Mouse (Mus musculus): ENCODE measurements around the gene Mnt. TPM values are rescaled to one million over a fixed set of nuclear protein-coding genes. Genes with fewer than 3 reads are reported as not detected.

Gene Mnt
- polyA plus RNA-seq, 1 experiment, result 59.1 TPM

DNA sequence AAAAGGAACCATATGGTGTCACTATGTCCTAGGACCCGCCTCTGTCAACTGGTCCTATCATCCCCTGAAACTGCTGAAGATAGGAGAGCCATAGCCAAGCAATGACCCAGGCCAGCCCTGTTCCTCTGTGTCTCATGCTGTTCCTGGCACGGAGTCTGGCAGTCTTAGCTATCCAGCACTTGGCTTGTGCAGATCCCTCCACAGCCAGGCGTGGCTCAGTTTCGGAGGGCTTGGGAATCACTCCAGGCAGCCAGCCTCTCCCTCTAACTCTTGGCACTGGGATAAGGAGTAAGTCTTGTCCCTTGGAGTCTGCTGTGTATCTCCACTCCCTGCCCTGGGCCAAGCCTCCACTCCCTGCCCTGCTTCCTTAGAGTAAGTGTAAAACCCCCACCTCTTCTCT is 35.9 kb downstream of the Mnt start:
- Histone ChIP-seq H3K9me3 (no peaks in the 10 kb centered on the region), H3K4me3 (replicated peaks) (no peak overlapping the region), H3K4me1 (peaks cover 26% of the 10 kb centered on the region), H3K27me3 (replicated peaks) (peaks cover 34% of the 10 kb centered on the region), H3K36me3 (replicated peaks; ENCODE audit: low read length) (peaks cover 48% of the 10 kb centered on the region)
- no peak for TF ChIP-seq GATA1 (IDR thresholded peaks at IDR 0.05; ENCODE audit: borderline replicate concordance, low read length)
- no peak for TF ChIP-seq FLI1 (IDR thresholded peaks at IDR 0.05; ENCODE audit: low read length)

GRCm38 (mm10) chr11:74867181-74867580 is 36.5 kb downstream of the Mnt start:
- Histone ChIP-seq H3K4me1 (peaks cover 26% of the 10 kb centered on the region), H3K9me3 (no peaks in the 10 kb centered on the region), H3K36me3 (replicated peaks; ENCODE audit: low read length) (peaks cover 46% of the 10 kb centered on the region), H3K27me3 (replicated peaks) (peaks cover 31% of the 10 kb centered on the region), H3K4me3 (replicated peaks) (no peak overlapping the region)
- TF ChIP-seq GATA1 (IDR thresholded peaks at IDR 0.05; ENCODE audit: borderline replicate concordance, low read length), result no peak
- no peak for TF ChIP-seq FLI1 (IDR thresholded peaks at IDR 0.05; ENCODE audit: low read length)

GRCm38 (mm10) chr11:74868046-74868760 is 37.5 kb downstream of the Mnt start:
- H3K4me1 ChIP-seq, result peaks cover 17% of the 10 kb centered on the region
- TF ChIP-seq GATA1 (IDR thresholded peaks at IDR 0.05; ENCODE audit: borderline replicate concordance, low read length), result no peak
- no peak for TF ChIP-seq FLI1 (IDR thresholded peaks at IDR 0.05; ENCODE audit: low read length)
- H3K9me3 ChIP-seq, result no peaks in the 10 kb centered on the region
- H3K4me3 ChIP-seq (replicated peaks), result no peak overlapping the region
- H3K27me3 ChIP-seq (replicated peaks), result peaks cover 30% of the 10 kb centered on the region
- H3K36me3 ChIP-seq (replicated peaks; ENCODE audit: low read length), result peaks cover 40% of the 10 kb centered on the region

DNA sequence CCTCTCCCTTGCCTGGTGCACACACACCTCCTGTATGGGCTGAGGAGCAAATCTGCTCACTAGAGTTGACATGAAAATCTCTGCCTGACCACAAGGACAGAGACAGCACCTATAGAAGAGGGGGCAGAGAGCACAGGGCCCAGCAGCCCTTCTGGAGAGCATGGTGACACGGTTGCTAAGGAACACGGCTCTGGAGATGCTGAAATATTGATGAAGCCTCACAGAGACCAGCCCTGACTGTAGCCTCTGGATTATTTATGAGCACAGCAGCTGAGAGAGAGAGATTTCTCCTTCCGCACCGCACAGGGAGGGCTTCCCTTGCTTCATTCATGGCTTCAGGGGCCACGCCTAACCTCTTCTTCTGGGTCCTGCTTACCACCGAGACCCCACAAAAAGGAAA is 38.9 kb downstream of the Mnt start:
- peaks cover 32% of the 10 kb centered on the region for H3K27me3 ChIP-seq (replicated peaks)
- H3K36me3 ChIP-seq (replicated peaks; ENCODE audit: low read length), result peaks cover 32% of the 10 kb centered on the region
- no peaks in the 10 kb centered on the region for H3K9me3 ChIP-seq
- H3K4me1 ChIP-seq, result peaks cover 16% of the 10 kb centered on the region
- TF ChIP-seq FLI1 (IDR thresholded peaks at IDR 0.05; ENCODE audit: low read length) (no peak), GATA1 (IDR thresholded peaks at IDR 0.05; ENCODE audit: borderline replicate concordance, low read length) (no peak)
- no peak overlapping the region for H3K4me3 ChIP-seq (replicated peaks)

- Histone ChIP-seq H3K4me1 (peaks cover 24% of the 10 kb centered on the region), H3K9me3 (no peaks in the 10 kb centered on the region), H3K36me3 (replicated peaks; ENCODE audit: low read length) (peaks cover 23% of the 10 kb centered on the region), H3K27me3 (replicated peaks) (peaks cover 34% of the 10 kb centered on the region), H3K4me3 (replicated peaks) (no peak overlapping the region)
- TF ChIP-seq GATA1 (IDR thresholded peaks at IDR 0.05; ENCODE audit: borderline replicate concordance, low read length), result no peak
- TF ChIP-seq FLI1 (IDR thresholded peaks at IDR 0.05; ENCODE audit: low read length), result no peak
Measured at GRCm38 (mm10) chr11:74870544-74870943, 39.8 kb downstream of the Mnt start.

DNA sequence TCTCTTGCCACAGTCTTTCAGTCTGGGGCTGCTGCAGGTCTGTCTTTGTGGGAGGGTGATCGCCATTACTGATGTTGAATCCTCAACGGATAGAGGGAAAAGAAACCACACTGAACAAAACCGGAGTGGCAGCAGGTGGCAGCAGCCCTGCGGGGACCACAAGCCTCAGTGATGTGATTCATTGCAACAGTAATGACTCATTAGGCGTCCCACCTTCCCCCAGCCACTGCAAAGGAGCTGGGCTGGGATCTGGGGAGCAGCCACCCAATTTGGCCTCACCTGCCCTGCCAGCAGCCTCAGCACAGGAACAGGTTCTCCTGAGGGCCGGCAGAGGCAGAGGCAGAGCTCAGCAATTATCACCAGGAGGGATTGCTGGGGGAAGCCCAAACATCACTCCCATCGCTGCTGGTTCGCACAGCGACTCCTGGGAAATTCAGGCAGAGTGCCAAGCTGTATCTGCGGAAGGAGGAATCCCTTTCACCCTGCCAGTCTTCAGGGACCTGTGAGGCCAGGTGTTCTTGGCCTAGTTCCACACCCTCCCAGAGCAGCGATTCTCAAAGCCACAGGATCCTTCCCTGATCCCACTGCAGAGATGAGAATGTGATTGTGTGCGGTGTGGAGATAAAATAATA is 40.4 kb downstream of the Mnt start:
- peaks cover 23% of the 10 kb centered on the region for H3K36me3 ChIP-seq (replicated peaks; ENCODE audit: low read length)
- TF ChIP-seq GATA1 (IDR thresholded peaks at IDR 0.05; ENCODE audit: borderline replicate concordance, low read length), result no peak
- TF ChIP-seq FLI1 (IDR thresholded peaks at IDR 0.05; ENCODE audit: low read length), result no peak

DNA sequence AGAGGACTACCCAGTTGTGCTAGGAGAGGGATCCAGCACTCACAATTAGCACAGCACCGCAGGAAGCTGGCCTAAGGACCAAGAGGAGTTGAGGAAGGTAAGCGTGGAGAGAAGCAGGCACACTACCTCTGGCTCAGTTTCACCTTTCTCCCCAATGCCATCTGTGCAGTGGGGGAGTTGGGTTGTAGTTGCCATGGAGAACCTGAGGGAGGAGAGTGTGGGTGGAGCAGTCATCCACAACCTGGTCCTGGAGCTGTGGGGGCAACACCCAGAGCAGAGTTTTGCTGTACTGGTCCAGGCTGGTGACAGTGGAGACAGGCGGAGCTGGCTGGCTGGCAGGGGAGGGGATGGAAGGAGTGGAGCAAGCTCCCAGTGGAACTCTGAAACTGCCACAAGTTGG is 43.9 kb downstream of the Mnt start:
- TF ChIP-seq FLI1 (IDR thresholded peaks at IDR 0.05; ENCODE audit: low read length) (no peak), GATA1 (IDR thresholded peaks at IDR 0.05; ENCODE audit: borderline replicate concordance, low read length) (no peak)
- Histone ChIP-seq H3K9me3 (no peaks in the 10 kb centered on the region), H3K27me3 (replicated peaks) (peaks cover 19% of the 10 kb centered on the region), H3K4me3 (replicated peaks) (no peak overlapping the region), H3K4me1 (peaks cover 32% of the 10 kb centered on the region), H3K36me3 (replicated peaks; ENCODE audit: low read length) (no peaks in the 10 kb centered on the region)

More for the DNA sequence above, 40.4 kb downstream of the Mnt start:
- Histone ChIP-seq H3K4me3 (replicated peaks) (no peak overlapping the region), H3K27me3 (replicated peaks) (peaks cover 34% of the 10 kb centered on the region), H3K4me1 (peaks cover 24% of the 10 kb centered on the region), H3K9me3 (no peaks in the 10 kb centered on the region)

- Histone ChIP-seq H3K36me3 (replicated peaks; ENCODE audit: low read length) (no peaks in the 10 kb centered on the region), H3K4me1 (peaks cover 21% of the 10 kb centered on the region), H3K9me3 (no peaks in the 10 kb centered on the region), H3K4me3 (replicated peaks) (no peak overlapping the region), H3K27me3 (replicated peaks) (peaks cover 9% of the 10 kb centered on the region)
- no peak for TF ChIP-seq GATA1 (IDR thresholded peaks at IDR 0.05; ENCODE audit: borderline replicate concordance, low read length)
Measured at GRCm38 (mm10) chr11:74876801-74877200, 46.1 kb downstream of the Mnt start.

DNA sequence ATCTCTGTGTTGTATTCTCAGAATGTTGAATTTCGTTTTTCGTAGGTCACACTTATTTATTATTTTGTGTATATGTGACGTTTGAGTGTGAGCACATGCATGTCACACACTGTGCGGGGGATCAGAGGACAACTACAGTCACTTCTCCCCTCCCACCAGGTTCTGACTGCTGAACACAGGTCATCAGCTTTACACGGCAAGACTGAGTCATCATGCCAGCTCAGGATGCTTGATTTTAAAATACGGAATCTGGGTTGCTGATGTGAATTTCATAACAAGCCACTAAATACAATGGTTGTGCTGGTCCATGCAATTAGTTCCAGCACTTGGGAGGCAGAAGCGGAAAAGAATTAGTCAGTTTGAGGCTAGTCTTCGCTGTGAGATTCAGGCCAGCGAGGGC is 50.3 kb downstream of the Mnt start:
- TF ChIP-seq FLI1 (IDR thresholded peaks at IDR 0.05; ENCODE audit: low read length) (no peak), GATA1 (IDR thresholded peaks at IDR 0.05; ENCODE audit: borderline replicate concordance, low read length) (no peak)
- Histone ChIP-seq H3K4me3 (replicated peaks) (no peak overlapping the region), H3K27me3 (replicated peaks) (peaks cover 3% of the 10 kb centered on the region), H3K9me3 (no peaks in the 10 kb centered on the region), H3K36me3 (replicated peaks; ENCODE audit: low read length) (peaks cover 7% of the 10 kb centered on the region), H3K4me1 (peaks cover 7% of the 10 kb centered on the region)

GRCm38 (mm10) chr11:74881979-74882378 is 51.3 kb downstream of the Mnt start:
- no peak overlapping the region for H3K4me3 ChIP-seq (replicated peaks)
- peaks cover 7% of the 10 kb centered on the region for H3K36me3 ChIP-seq (replicated peaks; ENCODE audit: low read length)
- TF ChIP-seq FLI1 (IDR thresholded peaks at IDR 0.05; ENCODE audit: low read length) (no peak), GATA1 (IDR thresholded peaks at IDR 0.05; ENCODE audit: borderline replicate concordance, low read length) (no peak)
- no peaks in the 10 kb centered on the region for H3K27me3 ChIP-seq (replicated peaks)
- no peaks in the 10 kb centered on the region for H3K9me3 ChIP-seq
- H3K4me1 ChIP-seq, result peaks cover 1% of the 10 kb centered on the region
